Mouse (Mus musculus): ENCODE measurements at regions not wholly inside any gene's neighbourhood (a gene's known extent, or its start where the extent isn't known, plus 50 kb on each side); places are given as distances from the start of the nearest gene placed in this dataset.

GRCm38 (mm10) chr4:31861172-31861571 lies 102.7 kb upstream of the Map3k7 start:
- no peaks in the 10 kb centered on the region for H3K27me3 ChIP-seq (replicated peaks; ENCODE audit: insufficient read depth, low read length)
- H3K36me3 ChIP-seq (ENCODE audit: insufficient read depth, low read length): no peaks in the 10 kb centered on the region
- WGBS: 70% methylated on average over 3 of the region's 3 CpGs
- no peak overlapping the region for H3K4me3 ChIP-seq (ENCODE audit: low read depth, low read length)
- H3K4me1 ChIP-seq (ENCODE audit: insufficient read depth, low read depth, low read length): no peaks in the 10 kb centered on the region
- H3K9me3 ChIP-seq (ENCODE audit: low read length): no peaks in the 10 kb centered on the region
- no peak overlapping the region for H3K27ac ChIP-seq (ENCODE audit: low read length)
- H3K4me2 ChIP-seq (replicated peaks; ENCODE audit: low read depth, low read length): no peak overlapping the region
- no peak overlapping the region for H3K9ac ChIP-seq (replicated peaks; ENCODE audit: low read depth)
- no peak for DNase-seq (ENCODE audit: low spot score)
- no peak for TF ChIP-seq CTCF (IDR thresholded peaks at IDR 0.05)
- no peak for TF ChIP-seq EP300 (IDR thresholded peaks at IDR 0.05)
- ATAC-seq: no peak

GRCm38 (mm10) chr4:31872985-31873983 lies 90.6 kb upstream of the Map3k7 start:
- H3K4me3 ChIP-seq (ENCODE audit: low read depth, low read length): no peak overlapping the region
- H3K9ac ChIP-seq (replicated peaks; ENCODE audit: low read depth): no peak overlapping the region
- ATAC-seq: no peak
- no peaks in the 10 kb centered on the region for H3K36me3 ChIP-seq (ENCODE audit: insufficient read depth, low read length)
- no peaks in the 10 kb centered on the region for H3K27me3 ChIP-seq (replicated peaks; ENCODE audit: insufficient read depth, low read length)
- H3K4me2 ChIP-seq (replicated peaks; ENCODE audit: low read depth, low read length): no peak overlapping the region
- H3K9me3 ChIP-seq (ENCODE audit: low read length): no peaks in the 10 kb centered on the region
- 74% methylated on average over 9 of the region's 9 CpGs for WGBS
- H3K27ac ChIP-seq (ENCODE audit: low read length): no peak overlapping the region
- TF ChIP-seq CTCF (IDR thresholded peaks at IDR 0.05): no peak
- TF ChIP-seq EP300 (IDR thresholded peaks at IDR 0.05): no peak
- no peaks in the 10 kb centered on the region for H3K4me1 ChIP-seq (ENCODE audit: insufficient read depth, low read depth, low read length)
- DNase-seq (ENCODE audit: low spot score): no peak

- ATAC-seq (no peak), DNase-seq (ENCODE audit: low spot score) (no peak)
- TF ChIP-seq EP300 (IDR thresholded peaks at IDR 0.05) (no peak), CTCF (IDR thresholded peaks at IDR 0.05) (no peak)
- Histone ChIP-seq H3K27me3 (replicated peaks; ENCODE audit: insufficient read depth, low read length) (no peaks in the 10 kb centered on the region), H3K4me2 (replicated peaks; ENCODE audit: low read depth, low read length) (no peak overlapping the region), H3K4me1 (ENCODE audit: insufficient read depth, low read depth, low read length) (no peaks in the 10 kb centered on the region), H3K9me3 (ENCODE audit: low read length) (no peaks in the 10 kb centered on the region), H3K9ac (replicated peaks; ENCODE audit: low read depth) (no peak overlapping the region), H3K27ac (ENCODE audit: low read length) (no peak overlapping the region), H3K4me3 (ENCODE audit: low read depth, low read length) (no peak overlapping the region), H3K36me3 (ENCODE audit: insufficient read depth, low read length) (no peaks in the 10 kb centered on the region)
- 19% methylated on average over 3 of the region's 3 CpGs for WGBS
Observed at GRCm38 (mm10) chr4:31877389-31877788, 86.5 kb upstream of the Map3k7 start.

- no peak overlapping the region for H3K4me2 ChIP-seq (replicated peaks; ENCODE audit: low read depth, low read length)
Observed at GRCm38 (mm10) chr4:31878493-31879191, 85.3 kb upstream of the Map3k7 start.

GRCm38 (mm10) chr4:31879192-31879585 lies 84.7 kb upstream of the Map3k7 start:
- no peak for TF ChIP-seq EP300 (IDR thresholded peaks at IDR 0.05)
- no peak for TF ChIP-seq CTCF (IDR thresholded peaks at IDR 0.05)
- Histone ChIP-seq H3K9ac (replicated peaks; ENCODE audit: low read depth) (no peak overlapping the region), H3K36me3 (ENCODE audit: insufficient read depth, low read length) (no peaks in the 10 kb centered on the region), H3K9me3 (ENCODE audit: low read length) (no peaks in the 10 kb centered on the region), H3K4me2 (replicated peaks; ENCODE audit: low read depth, low read length) (no peak overlapping the region), H3K4me1 (ENCODE audit: insufficient read depth, low read depth, low read length) (no peaks in the 10 kb centered on the region), H3K4me3 (ENCODE audit: low read depth, low read length) (no peak overlapping the region), H3K27ac (ENCODE audit: low read length) (no peak overlapping the region), H3K27me3 (replicated peaks; ENCODE audit: insufficient read depth, low read length) (no peaks in the 10 kb centered on the region)
- no peak for DNase-seq (ENCODE audit: low spot score)
- ATAC-seq: no peak
- 34% methylated on average over 5 of the region's 5 CpGs for WGBS

More at GRCm38 (mm10) chr4:31878493-31879191, 85.3 kb upstream of the Map3k7 start:
- 46% methylated on average over 10 of the region's 10 CpGs for WGBS
- Histone ChIP-seq H3K4me3 (ENCODE audit: low read depth, low read length) (no peak overlapping the region), H3K27ac (ENCODE audit: low read length) (no peak overlapping the region), H3K36me3 (ENCODE audit: insufficient read depth, low read length) (no peaks in the 10 kb centered on the region), H3K4me1 (ENCODE audit: insufficient read depth, low read depth, low read length) (no peaks in the 10 kb centered on the region), H3K9ac (replicated peaks; ENCODE audit: low read depth) (no peak overlapping the region), H3K9me3 (ENCODE audit: low read length) (no peaks in the 10 kb centered on the region), H3K27me3 (replicated peaks; ENCODE audit: insufficient read depth, low read length) (no peaks in the 10 kb centered on the region)
- ATAC-seq (no peak), DNase-seq (ENCODE audit: low spot score) (no peak)
- TF ChIP-seq EP300 (IDR thresholded peaks at IDR 0.05) (no peak), CTCF (IDR thresholded peaks at IDR 0.05) (no peak)

- TF ChIP-seq EP300 (IDR thresholded peaks at IDR 0.05) (no peak), CTCF (IDR thresholded peaks at IDR 0.05) (no peak)
- ATAC-seq: no peak
- WGBS: 78% methylated on average over 7 of the region's 7 CpGs
- H3K27me3 ChIP-seq (replicated peaks; ENCODE audit: insufficient read depth, low read length): no peaks in the 10 kb centered on the region
- no peak overlapping the region for H3K4me3 ChIP-seq (ENCODE audit: low read depth, low read length)
- H3K36me3 ChIP-seq (ENCODE audit: insufficient read depth, low read length): no peaks in the 10 kb centered on the region
- no peak for DNase-seq (ENCODE audit: low spot score)
- H3K9ac ChIP-seq (replicated peaks; ENCODE audit: low read depth): no peak overlapping the region
- H3K27ac ChIP-seq (ENCODE audit: low read length): no peak overlapping the region
- no peak overlapping the region for H3K4me2 ChIP-seq (replicated peaks; ENCODE audit: low read depth, low read length)
- H3K9me3 ChIP-seq (ENCODE audit: low read length): no peaks in the 10 kb centered on the region
- H3K4me1 ChIP-seq (ENCODE audit: insufficient read depth, low read depth, low read length): no peaks in the 10 kb centered on the region
Observed at GRCm38 (mm10) chr4:31880213-31880612, 83.7 kb upstream of the Map3k7 start.

Data from lung, postnatal 0 days (tissue).